In the genomic region with DNA sequence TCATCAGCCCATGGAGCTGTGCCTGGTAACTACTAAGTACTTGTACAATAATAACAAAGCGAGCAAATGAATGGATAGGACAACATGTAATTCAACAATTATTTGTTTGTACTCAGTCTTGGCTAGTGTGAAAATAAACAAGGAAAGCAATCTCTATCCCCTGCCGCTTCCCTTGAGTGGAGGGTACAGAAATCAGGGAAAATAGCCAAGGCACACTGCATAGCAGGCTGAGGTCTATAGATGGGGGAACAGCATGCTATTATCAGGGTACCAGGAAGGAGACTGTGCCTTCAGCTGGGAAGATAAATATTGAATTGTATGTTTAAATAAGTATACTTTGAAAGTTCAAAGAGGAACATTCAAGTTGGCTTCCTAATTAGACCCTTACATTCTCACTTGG, we compare ENCODE assay signal across 29 mouse cellular contexts. TPM values are rescaled to one million over a fixed set of nuclear protein-coding genes. Genes with fewer than 3 reads are reported as not detected.
"Had no signal": no experiment of that assay in that cellular context is flagged by ENCODE, and none has a peak within 500 bp of the region (broad histone marks: within the 10 kb centered on the region; RNA-seq: fewer than 3 reads in every experiment).

No protein-coding gene starts in this region.

- H3K4me2 ChIP-seq: kidney, embryonic 15.5 days; liver, embryonic 13.5 days; midbrain, embryonic 12.5 days; stomach, embryonic 15.5 days had no signal

- DNase-seq: kidney, adult 11 months; kidney, adult 8-10 months; kidney, postnatal 10 days; kidney, postnatal 36 days; layer of hippocampus, postnatal 36 days; liver, embryonic 13.5 days; lung, adult 2 months; lung, postnatal 14 days; lung, postnatal 4 days; retina, postnatal 1 day; right cerebral cortex, postnatal 25 days; spleen, adult 18-20 months; thymus, postnatal 25 days had no signal

- H3K9ac ChIP-seq: kidney, embryonic 15.5 days; liver, embryonic 13.5 days; midbrain, embryonic 12.5 days; stomach, embryonic 15.5 days had no signal

- H3K27ac ChIP-seq: kidney, embryonic 15.5 days; left cerebral cortex, adult 2 months; liver, embryonic 13.5 days; midbrain, embryonic 12.5 days; stomach, embryonic 15.5 days had no signal

- H3K4me1 ChIP-seq: kidney, embryonic 15.5 days; liver, embryonic 13.5 days; midbrain, embryonic 12.5 days; stomach, embryonic 15.5 days had no signal

- H3K27me3 ChIP-seq: kidney, embryonic 15.5 days; liver, embryonic 13.5 days; midbrain, embryonic 12.5 days; stomach, embryonic 15.5 days had no signal

- H3K36me3 ChIP-seq: kidney, embryonic 15.5 days; liver, embryonic 13.5 days; midbrain, embryonic 12.5 days; stomach, embryonic 15.5 days had no signal

- H3K9me3 ChIP-seq: kidney, embryonic 15.5 days; liver, embryonic 13.5 days; midbrain, embryonic 12.5 days; stomach, embryonic 15.5 days had no signal

- H3K4me3 ChIP-seq: kidney, embryonic 15.5 days; left cerebral cortex, adult 2 months; liver, embryonic 13.5 days; midbrain, embryonic 12.5 days; stomach, embryonic 15.5 days had no signal

RNA-seq across cellular contexts. Expression of gene Anxa10, which starts 41.1 kb away (rescaled TPM):
- total RNA-seq: layer of hippocampus, adult 8-10 months; layer of hippocampus, postnatal 10 days; layer of hippocampus, postnatal 36 days; left cerebral cortex, adult 2 months; left cerebral cortex, postnatal 10 days; left cerebral cortex, postnatal 36 days; liver, adult 2 months; megakaryocyte progenitor cell, adult 5-6 weeks; megakaryocyte-erythroid progenitor cell, adult 5-6 weeks; neutrophil, adult 5-6 weeks had no signal
- polyA plus RNA-seq: limb, embryonic 11.5 days; limb, embryonic 14.5 days; liver, adult 2 months; liver, embryonic 13.5 days; lung, adult 2 months; lung, embryonic 16.5 days; midbrain, embryonic 12.5 days; neural tube, embryonic 11.5 days had no signal
